Mouse (Mus musculus) right cerebral cortex, adult 2 months (tissue): ENCODE measurements around the gene Dync1i2.

Experiments used
- DNase-seq, 2 experiments: peaks; one replicate each; pipeline ENCODE4 v3.0.0; 2021 to 2022; ENCODE audit warnings: low spot score in 2 of 2

The Dync1i2 gene

DNA sequence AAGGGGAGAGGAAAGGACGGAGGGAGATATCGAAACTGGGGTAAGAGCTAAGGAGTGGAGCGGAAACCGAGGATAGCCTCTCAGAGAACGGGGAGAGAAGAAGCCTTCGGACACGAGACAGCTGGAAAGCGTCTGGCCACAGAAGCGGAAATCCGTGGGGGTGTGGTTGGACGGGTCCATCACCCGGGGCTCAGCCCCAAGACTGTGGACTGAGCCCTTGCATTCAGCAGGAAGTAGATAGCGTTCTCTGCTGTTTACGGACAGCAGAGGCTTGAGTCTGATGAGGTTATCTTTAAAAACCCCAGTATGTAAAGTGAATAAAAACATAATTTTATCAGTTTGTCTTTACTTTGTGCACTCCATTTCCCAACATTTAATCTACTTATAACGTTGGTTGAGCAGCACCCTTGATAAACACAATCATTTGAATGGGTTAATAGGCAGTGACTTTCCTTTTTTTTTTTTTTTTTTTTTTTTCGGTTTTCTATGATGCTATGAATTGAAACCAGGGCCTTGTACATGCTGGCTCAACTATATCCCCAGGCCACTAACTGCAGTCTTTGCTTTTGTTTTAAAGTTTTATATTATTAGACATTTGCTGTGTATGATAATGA, 7.6 kb upstream of the Dync1i2 start:
- DNase-seq, result no peak

DNA sequence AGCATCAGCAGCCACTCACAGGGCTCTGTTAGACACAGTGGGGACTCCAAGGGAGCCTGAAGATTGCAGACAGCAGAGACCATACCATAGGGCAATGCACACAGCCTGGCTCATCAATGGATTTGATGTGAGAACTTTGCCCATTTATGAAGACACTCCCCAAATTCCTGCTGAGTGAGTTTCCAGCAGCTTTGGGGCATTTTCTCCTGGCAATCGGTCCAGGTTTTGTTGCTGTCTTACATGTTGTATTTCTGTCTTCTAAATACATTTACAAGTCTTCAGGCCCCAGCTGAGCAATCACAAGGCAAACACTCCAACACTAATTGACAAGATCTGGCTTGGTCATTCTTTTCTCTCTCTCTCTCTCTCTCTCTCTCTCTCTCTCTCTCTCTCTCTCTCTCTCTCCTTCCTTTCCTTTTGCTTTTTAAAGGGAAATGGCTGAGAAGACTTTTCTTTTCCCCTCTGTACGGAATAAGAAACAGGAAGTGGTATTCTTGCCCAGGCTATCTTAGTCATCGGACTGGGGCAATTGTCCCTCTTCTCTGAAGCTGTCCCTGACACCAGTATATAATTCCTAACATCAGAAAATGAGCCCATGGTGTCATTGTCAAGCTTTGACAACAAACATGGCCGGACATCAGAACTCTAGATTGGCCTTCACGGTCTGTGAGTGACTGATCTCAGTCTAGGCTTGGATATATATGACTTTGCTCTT, 2.3 kb upstream of the Dync1i2 start:
- DNase-seq, result no peak

DNA sequence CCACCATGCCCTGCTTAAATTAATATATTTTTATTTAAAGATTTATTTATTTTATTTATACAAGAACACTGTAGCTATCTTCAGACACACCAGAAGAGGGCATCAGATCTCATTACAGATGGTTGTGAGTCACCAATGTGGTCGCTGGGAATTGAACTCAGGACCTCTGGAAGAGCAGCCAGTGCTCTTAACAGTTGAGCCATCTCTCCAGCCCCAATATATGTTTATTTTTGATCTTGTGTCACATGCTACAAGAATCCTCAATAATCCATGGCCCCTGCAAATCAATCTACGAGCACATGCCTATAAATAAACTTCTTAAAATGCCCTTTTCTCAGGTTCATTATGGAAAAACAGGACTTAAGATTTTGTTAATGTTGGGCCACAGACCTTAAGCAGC, 410 bp upstream of the Dync1i2 start:
- no peak for DNase-seq

DNA sequence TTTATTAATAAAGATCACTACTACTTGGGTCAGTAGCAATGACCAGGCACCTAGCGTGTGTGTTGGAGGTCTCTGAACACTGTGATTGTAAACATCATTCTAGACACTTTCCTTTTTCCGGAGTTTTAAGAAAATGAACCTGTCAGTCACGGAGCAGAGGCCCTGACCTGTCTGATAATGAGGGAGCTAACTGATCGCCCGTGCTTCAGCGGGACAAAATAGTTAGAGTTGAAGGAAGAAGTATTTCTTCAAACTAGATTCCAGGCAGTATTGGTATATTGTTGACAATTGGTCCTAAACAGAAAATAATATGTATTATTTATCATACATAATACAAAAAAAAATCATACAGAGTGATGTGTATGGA, 837 bp downstream of the Dync1i2 start:
- no peak for DNase-seq

DNA sequence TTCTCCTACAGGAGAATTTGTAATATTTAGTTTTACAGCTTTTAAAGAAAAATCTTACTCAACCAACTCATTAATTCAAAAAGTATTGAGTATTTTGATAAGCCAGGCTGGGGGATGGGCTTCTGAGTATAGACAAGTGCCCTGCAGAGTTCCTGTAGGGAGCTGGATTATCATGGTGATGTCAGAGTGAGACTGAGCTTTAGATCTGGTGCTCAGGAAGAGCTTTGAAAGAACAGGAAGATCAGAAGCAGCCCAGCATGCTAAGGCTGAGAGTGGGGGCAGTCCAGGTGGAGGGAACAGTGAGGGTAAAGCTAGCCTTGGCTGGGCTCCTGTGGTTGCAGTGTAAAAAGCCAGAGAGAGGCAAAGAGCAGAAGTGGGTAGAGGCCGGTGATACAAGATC, 9.5 kb downstream of the Dync1i2 start:
- DNase-seq, result no peak

DNA sequence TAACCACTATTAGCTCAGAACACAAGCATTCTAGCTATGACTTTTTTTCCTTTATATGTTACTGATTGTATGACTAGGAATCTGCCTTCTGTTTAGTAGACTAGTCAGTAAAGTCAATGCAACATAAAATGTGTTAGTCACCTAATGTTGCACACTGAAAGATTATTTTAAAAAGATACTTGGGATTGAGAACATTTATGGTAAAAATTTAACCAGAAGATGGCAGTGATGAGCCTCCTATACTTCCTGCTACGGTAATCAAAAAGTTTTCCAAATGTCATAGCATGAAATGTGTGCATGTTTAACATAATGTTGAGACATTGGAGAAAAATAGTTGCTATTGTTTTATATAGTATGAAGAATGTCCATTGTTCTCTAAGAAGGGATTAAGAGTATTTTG, 15.9 kb downstream of the Dync1i2 start:
- no peak for DNase-seq

DNA sequence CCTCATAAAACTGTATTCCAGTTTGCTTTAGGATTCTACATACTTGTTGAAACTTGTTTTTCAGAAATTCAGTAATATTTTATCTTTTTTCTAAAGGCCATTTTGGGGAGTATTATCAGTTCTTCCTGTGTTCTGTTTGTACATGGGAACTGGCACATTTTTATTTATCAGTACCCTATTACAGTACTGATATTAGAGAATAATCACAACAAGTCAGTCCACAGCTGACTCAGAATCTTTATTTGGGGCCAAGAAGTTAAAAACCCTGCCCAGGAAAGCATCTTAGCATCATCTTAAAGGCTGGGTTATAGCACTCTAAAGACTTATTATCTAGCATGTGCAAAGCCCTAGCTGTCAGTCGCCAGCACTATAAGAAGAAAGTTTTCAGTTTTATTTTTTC, 18.1 kb downstream of the Dync1i2 start:
- no peak for DNase-seq

DNA sequence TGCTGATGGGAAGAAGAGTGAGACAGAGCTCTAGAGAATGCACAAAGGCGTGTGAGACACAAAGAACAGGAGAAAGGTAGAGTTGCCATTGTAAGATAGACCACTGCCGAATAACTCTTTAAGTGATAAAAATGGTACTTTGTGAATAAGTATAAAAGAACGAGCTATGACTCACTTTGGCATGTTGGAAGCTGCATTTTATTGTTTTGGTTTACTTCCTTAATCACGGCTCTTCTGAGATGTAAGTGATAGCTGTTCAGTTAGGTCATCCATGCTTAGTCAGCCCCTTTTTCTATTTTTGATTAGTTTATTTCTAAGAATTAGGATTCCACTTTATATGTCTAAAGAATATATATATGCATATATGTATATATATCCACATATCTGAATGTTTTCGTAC, 20.4 kb downstream of the Dync1i2 start:
- DNase-seq, result no peak

DNA sequence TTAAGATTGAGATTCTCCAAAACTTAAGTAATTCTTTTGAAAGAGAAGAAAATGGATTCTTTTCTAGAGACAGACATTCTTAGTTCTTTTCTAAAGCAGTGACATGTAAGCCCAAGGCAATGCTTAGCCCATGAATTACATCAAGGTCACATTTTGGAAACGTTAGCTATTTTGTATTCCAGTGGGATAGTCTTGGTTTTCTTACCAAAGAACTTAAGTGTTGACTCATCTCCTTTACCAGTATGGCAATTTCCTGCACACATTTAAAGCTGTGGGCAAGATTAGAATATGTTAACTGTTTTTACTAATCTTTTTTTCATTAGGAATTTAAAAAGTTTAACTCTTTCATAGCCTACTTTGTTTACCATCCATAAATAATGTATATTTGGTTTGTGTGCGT, 21.5 kb downstream of the Dync1i2 start:
- no peak for DNase-seq

DNA sequence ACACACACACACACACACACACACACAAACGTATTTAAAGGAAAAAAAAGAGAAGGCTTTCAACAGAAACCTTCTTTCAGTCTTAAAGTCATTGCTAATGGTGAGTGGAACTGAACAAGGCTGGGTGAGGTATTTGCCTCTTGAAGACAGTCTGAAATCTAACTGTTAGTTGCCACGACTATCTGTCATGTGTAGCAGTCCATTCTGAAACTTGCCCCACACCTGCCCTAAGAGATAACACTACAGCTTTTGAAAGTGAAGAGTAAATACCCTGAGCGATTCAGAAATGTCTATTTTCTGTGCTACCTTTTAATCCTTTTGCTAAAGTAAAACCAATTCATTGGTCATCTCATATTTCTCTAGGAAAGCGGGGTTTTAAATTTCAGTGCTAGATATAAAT, 23.9 kb downstream of the Dync1i2 start:
- no peak for DNase-seq

DNA sequence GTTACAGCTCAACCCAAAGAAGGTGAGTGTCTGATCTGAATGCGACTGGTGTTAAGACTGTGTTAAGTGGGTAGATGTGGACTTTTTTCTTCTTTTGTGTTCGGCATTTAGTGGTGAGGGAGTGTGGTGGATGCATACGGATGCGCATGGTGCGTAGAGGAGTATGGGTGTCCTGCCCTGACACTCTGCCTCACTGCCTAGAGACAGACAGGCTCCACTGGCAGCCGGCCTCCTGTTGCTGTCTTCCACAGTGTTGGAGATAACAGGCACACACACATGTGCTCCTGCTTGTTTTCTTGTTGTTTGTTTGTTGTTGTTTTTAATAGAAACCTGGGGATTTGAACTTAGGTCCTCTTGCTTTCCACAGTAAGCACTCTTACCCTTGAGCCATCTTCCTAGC, 24.5 kb downstream of the Dync1i2 start:
- no peak for DNase-seq

DNA sequence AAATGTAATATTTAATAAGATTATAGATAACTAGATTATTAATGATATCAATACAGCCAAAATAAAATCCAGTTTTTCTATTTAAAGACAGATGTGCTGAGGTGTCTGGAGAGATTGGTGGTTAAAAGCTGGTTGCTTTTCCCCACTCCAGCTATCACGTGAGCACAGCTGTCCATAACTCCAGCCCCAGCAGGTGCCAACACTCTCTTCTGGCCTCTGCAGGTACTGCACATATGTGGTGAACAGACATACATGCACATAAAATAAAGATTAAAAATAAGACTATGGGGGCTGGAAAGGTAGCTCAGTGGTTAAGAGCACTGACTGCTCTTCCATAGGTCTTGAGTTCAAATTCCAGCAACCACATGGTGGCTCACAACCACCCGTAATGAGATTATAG, 30.0 kb downstream of the Dync1i2 start:
- no peak for DNase-seq

DNA sequence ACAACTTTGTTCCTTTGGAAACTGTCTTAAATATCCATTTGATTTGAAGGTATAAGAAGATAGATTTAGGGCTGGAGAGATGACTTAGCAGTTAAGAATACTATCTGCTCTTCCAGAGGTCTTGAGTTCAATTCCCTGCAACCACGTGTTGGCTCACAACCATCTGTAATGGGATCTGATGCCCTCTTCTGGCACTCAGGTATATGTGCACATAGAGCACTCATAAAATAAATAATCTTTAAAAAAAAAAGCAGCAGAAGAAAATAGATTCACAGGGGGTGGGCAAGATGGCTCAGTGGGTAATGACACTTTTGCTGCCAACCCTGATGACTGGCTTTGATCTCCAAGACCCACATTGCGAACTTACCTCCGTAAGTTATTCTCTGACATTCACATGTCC, 30.7 kb downstream of the Dync1i2 start:
- no peak for DNase-seq

DNA sequence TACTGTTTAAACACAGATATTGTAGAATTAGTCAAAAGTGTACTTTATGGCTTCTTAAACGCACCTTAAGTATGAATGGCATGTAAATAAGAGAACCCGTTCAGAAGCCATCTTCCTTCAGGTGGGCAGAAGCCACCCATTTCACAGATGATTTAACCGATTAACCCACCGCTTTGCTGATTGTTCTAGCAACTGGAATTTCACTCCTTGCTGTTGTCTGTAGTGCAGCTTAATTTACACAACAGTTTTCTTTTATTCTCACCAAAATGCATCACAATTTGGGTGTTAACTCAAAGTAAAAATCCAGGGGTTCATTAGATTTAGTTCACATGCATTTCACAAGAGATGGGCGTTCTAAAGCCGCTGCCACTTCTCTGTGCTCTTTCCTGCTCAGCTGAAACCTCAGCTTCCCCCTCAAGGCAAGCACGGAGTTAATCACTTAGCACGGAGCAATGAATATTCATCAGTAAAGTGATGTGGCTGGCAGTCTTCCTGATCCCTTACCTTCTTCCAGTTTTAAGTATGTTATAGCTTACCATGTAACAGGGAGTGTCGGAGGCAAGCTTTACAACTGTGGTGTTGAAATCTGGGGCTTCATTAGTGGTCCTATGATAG, 31.7 kb downstream of the Dync1i2 start:
- no peak for DNase-seq

DNA sequence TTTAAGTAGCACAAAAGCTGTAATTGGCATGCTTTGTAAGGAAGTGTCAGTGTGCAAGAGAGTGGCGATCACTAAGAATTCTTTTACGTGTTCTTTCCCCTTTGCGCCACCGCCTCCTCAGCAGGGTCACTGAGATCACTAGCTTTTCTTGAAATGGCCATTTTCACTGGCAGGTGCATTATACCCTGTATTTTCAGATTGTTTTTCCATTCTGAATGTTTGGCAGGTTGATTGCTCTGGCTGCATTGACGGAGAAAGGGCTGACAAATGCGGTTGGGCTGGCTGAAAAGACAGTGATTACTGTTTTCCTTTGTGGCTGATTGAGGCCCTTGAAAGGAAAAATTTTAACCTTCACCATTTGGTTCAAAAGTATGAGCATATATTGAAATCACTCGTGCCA, 33.3 kb downstream of the Dync1i2 start:
- no peak for DNase-seq

DNA sequence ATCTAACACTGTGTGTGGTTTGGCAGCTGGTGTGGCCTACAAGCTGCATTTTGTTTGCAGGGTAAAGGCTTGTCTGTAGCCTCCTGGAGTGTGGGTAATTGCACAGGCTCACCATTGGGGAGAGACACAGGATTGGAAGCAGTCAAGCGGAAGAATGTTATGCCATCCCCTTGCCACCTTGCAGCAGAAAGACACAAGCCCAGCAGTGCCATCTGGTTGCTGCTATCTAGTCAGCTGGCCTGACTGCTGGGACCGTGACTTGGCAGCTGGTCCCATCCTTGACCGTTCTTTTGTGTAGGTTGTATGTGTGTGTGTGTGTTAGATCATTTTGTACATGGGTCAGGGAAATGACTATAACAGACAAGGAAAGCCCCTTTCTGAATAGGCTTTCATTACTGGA, 33.9 kb downstream of the Dync1i2 start:
- peak; percentile 48 to 58 for DNase-seq

DNA sequence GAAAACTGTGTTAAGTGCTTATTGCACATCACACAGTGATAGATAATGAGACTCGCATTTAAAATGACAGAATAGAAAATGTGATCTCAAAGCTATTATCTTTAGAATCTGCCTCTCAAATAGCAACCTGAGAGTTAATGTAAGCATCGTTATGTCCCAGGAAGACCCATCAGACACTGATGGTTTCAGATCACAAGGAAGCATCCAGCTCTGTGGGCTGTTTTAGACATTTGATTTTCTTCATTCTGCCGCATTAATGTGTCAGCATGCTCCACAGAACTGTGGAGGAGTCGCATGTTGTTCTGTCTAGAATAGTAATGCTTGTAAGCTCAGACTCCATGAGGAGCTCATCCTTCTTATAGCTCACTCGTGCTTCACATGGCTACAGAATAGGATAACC, 34.6 kb downstream of the Dync1i2 start:
- DNase-seq, result peak in 1 of 2 experiments; percentile 31

DNA sequence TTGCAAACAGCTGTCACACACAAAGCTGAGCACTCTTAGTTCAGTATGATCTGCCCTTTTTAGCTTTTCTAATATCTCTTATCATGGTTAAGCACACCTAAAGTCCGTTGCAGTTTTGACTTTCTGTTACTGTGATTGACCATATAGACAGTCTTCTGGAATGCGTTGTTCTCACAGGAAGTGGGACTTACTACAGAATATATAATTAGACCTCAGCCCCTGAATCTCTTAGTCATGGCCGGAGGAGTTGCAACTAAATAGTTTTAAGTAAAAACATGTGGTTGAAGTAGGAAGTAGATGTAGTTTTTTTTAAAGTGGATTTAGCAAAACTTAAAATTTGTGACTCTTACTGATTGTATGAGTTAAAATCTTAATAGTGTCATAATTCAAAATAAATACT, 36.6 kb downstream of the Dync1i2 start:
- no peak for DNase-seq

DNA sequence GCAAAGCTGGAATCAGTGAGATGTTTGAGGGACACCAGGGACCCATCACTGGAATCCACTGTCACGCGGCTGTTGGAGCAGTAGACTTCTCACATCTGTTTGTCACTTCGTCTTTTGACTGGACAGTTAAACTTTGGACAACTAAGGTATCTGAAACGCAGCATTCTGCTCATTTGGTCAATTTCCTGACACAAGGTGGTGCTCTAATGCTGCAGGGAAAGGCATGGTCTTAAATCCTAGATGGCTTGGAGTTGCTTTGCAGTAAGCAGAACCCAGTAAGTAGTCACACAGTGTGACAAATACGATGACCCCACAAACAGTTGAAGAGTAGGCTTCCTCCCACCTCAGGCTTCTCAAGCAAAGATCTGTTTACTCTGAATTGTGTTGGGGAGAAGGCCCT, 39.3 kb downstream of the Dync1i2 start:
- DNase-seq, result no peak

DNA sequence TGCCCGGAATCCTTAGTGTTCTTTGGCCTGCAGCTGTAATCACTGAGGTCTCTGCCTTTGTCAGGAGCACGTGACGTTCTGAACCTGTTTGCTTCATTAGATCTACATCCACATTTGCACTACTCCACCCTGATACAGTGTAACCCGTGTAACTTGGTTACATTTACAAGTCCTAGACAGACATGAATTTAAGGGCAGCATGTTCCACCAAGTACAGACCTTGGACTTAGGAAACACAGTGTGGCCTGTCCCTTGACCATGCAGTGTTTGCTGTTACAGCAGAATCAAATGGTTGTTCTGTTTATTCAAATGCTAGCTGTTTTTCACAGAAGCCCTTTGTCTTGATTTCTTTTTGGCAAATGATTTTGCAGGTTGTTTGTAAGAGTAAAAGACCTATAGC, 43.3 kb downstream of the Dync1i2 start:
- DNase-seq, result no peak

DNA sequence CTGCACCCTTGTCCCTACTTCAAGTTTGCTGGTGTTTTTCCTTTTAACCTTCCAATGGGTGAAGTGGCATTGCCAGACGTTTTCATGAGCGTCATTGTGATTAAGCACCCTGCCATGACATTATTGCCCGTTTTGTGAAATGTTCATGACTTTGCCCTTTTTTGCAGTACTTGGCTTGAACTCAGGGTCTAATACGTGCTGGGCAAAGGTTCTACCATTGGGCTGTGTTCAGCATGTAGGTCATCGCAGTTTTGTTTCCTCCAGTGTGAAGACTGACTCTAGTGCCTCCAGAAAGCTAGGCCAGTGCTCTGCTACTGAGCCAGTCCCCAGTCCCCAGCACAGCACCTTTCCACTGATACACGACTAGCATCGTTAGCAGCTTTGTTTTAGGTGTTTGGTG, 45.1 kb downstream of the Dync1i2 start:
- DNase-seq, result no peak

DNA sequence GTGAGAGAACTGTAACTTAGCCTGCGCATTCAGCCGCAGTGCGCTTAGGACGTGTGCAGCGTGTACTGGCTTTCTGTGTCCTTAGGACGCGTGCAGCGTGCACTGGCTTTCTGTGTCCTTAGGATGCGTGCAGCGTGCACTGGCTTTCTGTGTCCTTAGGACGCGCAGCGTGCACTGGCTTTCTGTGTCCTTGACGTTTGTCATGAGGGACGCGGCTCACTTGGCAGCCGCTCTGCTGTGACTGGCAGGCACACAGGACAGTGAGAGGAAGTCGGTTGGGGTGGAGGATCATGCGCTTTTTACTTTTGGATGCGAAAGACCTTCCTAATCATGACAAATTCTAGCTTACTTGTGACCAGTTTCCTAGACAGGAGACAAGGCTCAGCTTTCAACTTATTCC, 53.1 kb downstream of the Dync1i2 start:
- DNase-seq, result no peak

DNA sequence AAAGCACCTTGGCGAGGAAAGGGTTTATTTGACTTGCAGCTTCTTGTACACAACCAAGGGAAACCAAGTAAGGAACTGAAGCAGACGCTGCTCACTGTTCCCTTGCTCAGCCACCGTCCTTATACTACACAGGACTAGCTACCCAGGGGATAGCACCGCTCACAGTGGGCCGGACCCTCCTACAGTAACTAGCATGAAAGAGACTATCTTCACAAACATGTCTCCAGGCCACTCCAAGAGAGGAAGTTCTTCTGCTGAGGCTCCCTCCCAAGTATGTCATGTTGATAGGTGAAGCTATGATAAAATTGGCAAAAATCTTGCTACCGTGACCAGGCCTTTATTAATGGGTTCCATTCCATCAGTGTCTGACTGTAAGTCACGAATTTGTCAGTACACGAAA, 57.2 kb downstream of the Dync1i2 start:
- no peak for DNase-seq

DNA sequence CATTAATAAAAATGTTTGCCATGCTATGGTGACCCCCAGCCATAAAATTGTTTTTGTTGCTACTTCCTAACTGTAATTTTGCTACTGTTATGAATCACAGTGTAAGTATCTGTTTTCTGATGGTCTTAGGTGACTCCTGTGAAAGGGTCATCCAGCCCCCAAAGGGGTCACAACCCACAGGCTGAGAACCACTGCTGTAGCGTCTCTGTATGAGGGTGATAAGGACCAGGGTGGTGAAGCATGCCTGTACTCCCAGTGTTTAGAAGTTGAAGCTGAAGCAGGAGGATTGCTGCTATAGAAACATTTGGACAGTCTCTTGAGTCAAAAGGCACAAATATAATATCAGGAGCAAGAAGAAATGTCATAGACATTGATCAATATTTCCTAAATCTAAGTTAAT, 57.8 kb downstream of the Dync1i2 start:
- no peak for DNase-seq
